Mouse (Mus musculus): Measurements from ENCODE around the gene 1520401A03Rik.

GRCm38 (mm10) chr17:23672761-23673160, 49.8 kb downstream of the 1520401A03Rik start:
- TF ChIP-seq TAL1 (IDR thresholded peaks at IDR 0.05; ENCODE audit: low read length) = no peak
- no peak for TF ChIP-seq GATA1 (IDR thresholded peaks at IDR 0.05; ENCODE audit: low read length)
